In the genomic region with DNA sequence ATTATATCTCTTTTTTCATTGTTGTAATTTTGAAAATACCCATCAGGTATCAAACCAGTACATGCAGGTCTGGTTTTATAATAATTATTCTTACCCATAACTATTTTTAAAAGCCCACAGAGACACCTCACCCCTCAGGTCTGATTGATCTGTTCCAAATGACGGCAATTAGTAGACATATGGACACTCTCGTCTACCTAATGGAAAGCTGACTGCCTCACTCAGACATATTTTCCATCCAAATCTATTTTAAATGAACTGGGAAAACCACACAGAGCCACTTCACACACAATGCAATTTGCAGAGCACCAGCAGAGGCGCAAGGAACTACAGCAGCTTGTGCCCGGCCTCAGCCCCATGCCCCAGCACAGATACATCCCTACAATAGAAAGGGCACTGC, we compare ENCODE assay signal across 14 mouse cellular contexts.
"Had no signal": no experiment of that assay in that cellular context is flagged by ENCODE, and none has a peak within 500 bp of the region (broad histone marks: within the 10 kb centered on the region; RNA-seq: fewer than 3 reads in every experiment).

No protein-coding gene starts in this region.

- H3K27me3 ChIP-seq: liver, embryonic 15.5 days; midbrain, embryonic 13.5 days; stomach, embryonic 15.5 days had no signal

- H3K4me2 ChIP-seq: liver, embryonic 11.5 days; liver, embryonic 15.5 days; midbrain, embryonic 13.5 days; stomach, embryonic 15.5 days had no signal

- ATAC-seq: lung, postnatal 0 days; midbrain, embryonic 13.5 days had no signal

- H3K27ac ChIP-seq: limb, embryonic 10.5 days; liver, embryonic 15.5 days; midbrain, embryonic 13.5 days; stomach, embryonic 15.5 days had no signal

- H3K4me1 ChIP-seq: limb, embryonic 10.5 days; liver, embryonic 15.5 days had no signal

- DNase-seq: kidney, postnatal 10 days; kidney, postnatal 4 days; layer of hippocampus, adult 9-11 months; lung, adult 2 months; lung, postnatal 36 days; right cerebral cortex, postnatal 14 days; thymus, adult 2 months; thymus, postnatal 25 days had no signal

- H3K4me3 ChIP-seq: limb, embryonic 10.5 days; liver, embryonic 15.5 days; midbrain, embryonic 13.5 days; stomach, embryonic 15.5 days had no signal

- H3K9ac ChIP-seq: liver, embryonic 15.5 days; midbrain, embryonic 13.5 days; stomach, embryonic 15.5 days had no signal

- H3K9me3 ChIP-seq: limb, embryonic 10.5 days; liver, embryonic 15.5 days; midbrain, embryonic 13.5 days; stomach, embryonic 15.5 days had no signal

- H3K36me3 ChIP-seq: limb, embryonic 10.5 days; liver, embryonic 15.5 days; midbrain, embryonic 13.5 days; stomach, embryonic 15.5 days had no signal
